10 mouse cellular contexts compared by ENCODE assay signal in the genomic region with DNA sequence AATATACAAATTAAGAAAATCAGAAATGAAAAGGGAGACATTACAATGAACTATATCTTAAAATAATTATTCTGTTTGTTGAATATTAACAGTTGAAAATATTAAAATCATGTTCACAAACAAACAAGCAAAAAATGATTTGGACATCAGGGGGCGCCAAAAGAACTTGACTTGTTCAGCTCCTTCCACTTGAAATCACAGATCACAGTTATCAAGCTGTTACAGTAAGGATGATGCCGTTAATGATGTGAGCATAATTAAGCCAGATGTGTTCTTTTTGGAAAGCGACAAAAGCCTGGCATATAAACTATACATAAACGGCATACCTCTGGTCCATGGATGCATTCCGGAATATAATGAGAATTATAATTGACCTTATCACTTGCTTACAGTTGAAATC. TPM values are rescaled to one million over a fixed set of nuclear protein-coding genes. Genes with fewer than 3 reads are reported as not detected.
DNase-seq lines count a peak whose midpoint lies in the region; ATAC-seq and TF ChIP-seq lines count a peak whose summit lies in the region.
"Had no signal": no experiment of that assay in that cellular context is flagged by ENCODE, and none has a peak within 500 bp of the region (broad histone marks: within the 10 kb centered on the region; RNA-seq: fewer than 3 reads in every experiment).

No protein-coding gene starts in this region.

- no peaks in the 10 kb centered on the region for H3K36me3 ChIP-seq in heart, postnatal 0 days (replicated peaks; ENCODE audit: control insufficient read depth, insufficient read depth, low read length)
- H3K36me3 ChIP-seq in heart, embryonic 10.5 days, result no peaks in the 10 kb centered on the region
- no peaks in the 10 kb centered on the region for H3K36me3 ChIP-seq in neural tube, embryonic 13.5 days

- TF ChIP-seq POLR2A in brain, embryonic 14.5 days (IDR thresholded peaks at IDR 0.05; ENCODE audit: borderline replicate concordance, extremely low read depth, insufficient read depth, insufficient read length, poor library complexity, severe bottlenecking), result no peak

- no peaks in the 10 kb centered on the region for H3K27me3 ChIP-seq in heart, postnatal 0 days (ENCODE audit: control insufficient read depth, insufficient read depth, low read length)
- no peaks in the 10 kb centered on the region for H3K27me3 ChIP-seq in heart, embryonic 10.5 days (ENCODE audit: insufficient read depth, poor library complexity, severe bottlenecking)
- H3K27me3 ChIP-seq in neural tube, embryonic 13.5 days, result no peaks in the 10 kb centered on the region

- H3K9ac ChIP-seq in heart, postnatal 0 days (replicated peaks; ENCODE audit: low read depth, low read length), result no peak overlapping the region
- H3K9ac ChIP-seq in neural tube, embryonic 13.5 days, result no peak overlapping the region

- WGBS in heart, postnatal 0 days, result 48% methylated on average over 5 of the region's 5 CpGs
- 53% methylated on average over 5 of the region's 5 CpGs for WGBS in heart, embryonic 10.5 days
- 42% methylated on average over 5 of the region's 5 CpGs for WGBS in neural tube, embryonic 13.5 days

- H3K4me2 ChIP-seq in heart, postnatal 0 days (ENCODE audit: low read depth, low read length), result no peak overlapping the region
- no peak overlapping the region for H3K4me2 ChIP-seq in neural tube, embryonic 13.5 days

- peak; percentile 45 for TF ChIP-seq CTCF in heart, postnatal 0 days (IDR thresholded peaks at IDR 0.05; ENCODE audit: low read depth)
- TF ChIP-seq CTCF in brain, embryonic 14.5 days (IDR thresholded peaks at IDR 0.05; ENCODE audit: borderline replicate concordance, extremely low read depth, insufficient read depth, insufficient read length), result peak; percentile 30; the same call in 1 of the 2 replicates

- no peaks in the 10 kb centered on the region for H3K4me1 ChIP-seq in heart, postnatal 0 days (ENCODE audit: control insufficient read depth, insufficient read depth)
- no peaks in the 10 kb centered on the region for H3K4me1 ChIP-seq in heart, embryonic 10.5 days
- H3K4me1 ChIP-seq in neural tube, embryonic 13.5 days (replicated peaks), result no peaks in the 10 kb centered on the region
- H3K4me1 ChIP-seq: megakaryocyte, embryonic 14.5 days had no signal

- no peak for TF ChIP-seq EP300 in heart, postnatal 0 days (IDR thresholded peaks at IDR 0.05; ENCODE audit: low read depth)

- H3K27ac ChIP-seq in heart, postnatal 0 days (ENCODE audit: low read depth), result no peak overlapping the region
- no peak overlapping the region for H3K27ac ChIP-seq in heart, embryonic 10.5 days
- no peak overlapping the region for H3K27ac ChIP-seq in neural tube, embryonic 13.5 days (replicated peaks)

- DNase-seq in heart, postnatal 0 days (ENCODE audit: low spot score), result no peak
- DNase-seq in heart, embryonic 10.5 days (ENCODE audit: low spot score), result no peak
- no peak for DNase-seq in neural tube, embryonic 10.5 days (ENCODE audit: extremely low spot score, low spot score)
- DNase-seq in brain, embryonic 14.5 days (ENCODE audit: low read depth), result peak; percentile 69
- no peak for DNase-seq in ovary, postnatal 36 days (ENCODE audit: low spot score)

- no peak overlapping the region for H3K4me3 ChIP-seq in heart, postnatal 0 days (ENCODE audit: low read depth, low read length)
- H3K4me3 ChIP-seq in heart, embryonic 10.5 days, result no peak overlapping the region
- no peak overlapping the region for H3K4me3 ChIP-seq in neural tube, embryonic 13.5 days
- H3K4me3 ChIP-seq: megakaryocyte, embryonic 14.5 days had no signal

- ATAC-seq in heart, postnatal 0 days (ENCODE audit: insufficient read depth, low read depth), result no peak
- peak; percentile 75; the same call in 1 of the 2 replicates for ATAC-seq in neural tube, embryonic 13.5 days (ENCODE audit: low read depth)
- peak; percentile 63; the same call in 1 of the 2 replicates for ATAC-seq in megakaryocyte progenitor cell, adult 5-6 weeks (replicated peaks; ENCODE audit: poor library complexity)
- ATAC-seq in activated CD4-positive, CD25-positive, alpha-beta regulatory T cell, adult 4 months, result no peak

- H3K9me3 ChIP-seq in heart, postnatal 0 days (replicated peaks; ENCODE audit: control insufficient read depth, low read length), result no peaks in the 10 kb centered on the region
- H3K9me3 ChIP-seq in heart, embryonic 10.5 days, result no peaks in the 10 kb centered on the region
- no peaks in the 10 kb centered on the region for H3K9me3 ChIP-seq in neural tube, embryonic 13.5 days
- H3K9me3 ChIP-seq: megakaryocyte, embryonic 14.5 days had no signal

RNA-seq across cellular contexts. Expression of gene Il23r, which starts 40.3 kb away (rescaled TPM):
- not detected in 2 replicates for total RNA-seq in heart, postnatal 0 days (2014; rRNA removed; ENCODE audit: low replicate concordance)
- not detected in 2 replicates for polyA plus RNA-seq in heart, postnatal 0 days (2015; fragmentation: Nextera tagmentation; extraction: Ambion mirVana)
- not detected in 2 replicates for polyA plus RNA-seq in heart, embryonic 10.5 days (2016; fragmentation: Nextera tagmentation; extraction: Ambion mirVana)
- polyA plus RNA-seq in neural tube, embryonic 13.5 days (2015; fragmentation: Nextera tagmentation; extraction: Ambion mirVana), result not detected in 2 replicates
- polyA plus RNA-seq in brain, embryonic 14.5 days (2012; rRNA removed), result not detected in 2 replicates
- not detected in 2 replicates for total RNA-seq in megakaryocyte progenitor cell, adult 5-6 weeks (2015)
- total RNA-seq in megakaryocyte progenitor cell, adult 5-6 weeks (2017), result not detected in 2 replicates
- polyA plus RNA-seq in activated CD4-positive, CD25-positive, alpha-beta regulatory T cell, adult 4 months (2017; shearing (Covaris generic)), result under 1 TPM in 1 of 2 experiments, not detected in 1; 0.26 TPM
- total RNA-seq: heart, postnatal 14 days had no signal

Comparison
In these comparisons a context has a peak if more than half of its experiments do, and no peak if none do; other contexts are left out.
1. ATAC-seq: peak in neural tube, embryonic 13.5 days (single experiment) and megakaryocyte progenitor cell, adult 5-6 weeks (single experiment); none in heart, postnatal 0 days (single experiment) and activated CD4-positive, CD25-positive, alpha-beta regulatory T cell, adult 4 months (single experiment).